Mouse (Mus musculus) midbrain, embryonic 12.5 days (tissue): ENCODE results near the gene Crybg3. TPM values are rescaled to one million over a fixed set of nuclear protein-coding genes. Genes with fewer than 3 reads are reported as not detected.

Experiments used
- polyA plus RNA-seq: library from polyadenylated mRNA; unstranded; fragments of >200 nt; fragmentation: Nextera tagmentation; extraction: Ambion mirVana; gene quantifications from 2 replicates; pipeline ENCODE4 v1.2.1, GENCODE M21; 2016

The Crybg3 gene
- polyA plus RNA-seq, 1 experiment from 2014 or later = 5.5 TPM

Other genes with a start within 250 kb of the Crybg3 start
- gene Olfr209, start 237.0 kb downstream of the Crybg3 start, polyA plus RNA-seq = not detected in 2 replicates
- 0.27 and 0.35 TPM in 2 replicates for gene Gabrr3, start 193.6 kb downstream of the Crybg3 start, polyA plus RNA-seq
- gene Riox2, start 129.2 kb downstream of the Crybg3 start, polyA plus RNA-seq = 19.3 and 19.9 TPM in 2 replicates
- gene Arl6, start 38.4 kb upstream of the Crybg3 start, polyA plus RNA-seq = 49.3 and 50.1 TPM in 2 replicates